Mouse (Mus musculus): ENCODE results near the gene Krt1.

DNA sequence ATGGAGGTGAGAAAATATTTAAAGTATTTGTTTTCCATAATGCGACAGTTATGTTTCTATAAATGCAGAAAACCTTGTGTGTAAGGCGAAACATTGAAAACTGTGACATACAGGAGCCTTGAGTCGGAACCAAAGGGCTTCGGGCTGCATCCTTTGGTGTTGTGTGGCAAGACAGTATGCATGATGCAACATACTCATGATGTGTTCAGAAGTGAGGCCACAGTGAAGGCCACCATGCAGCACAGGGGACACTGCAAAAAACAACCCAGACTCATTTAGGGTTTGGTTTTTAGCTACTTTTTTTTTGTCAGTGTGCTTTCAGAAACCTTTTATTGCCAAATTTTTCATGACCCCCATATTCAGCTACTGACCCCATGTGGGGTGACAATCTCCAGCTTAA, 44.6 kb upstream of the Krt1 start:
- no peak for TF ChIP-seq GATA1 (IDR thresholded peaks at IDR 0.05; ENCODE audit: low read length)
- no peak for TF ChIP-seq TAL1 (IDR thresholded peaks at IDR 0.05; ENCODE audit: low read length)

All from erythroblast, embryonic 14.5 days (primary cell).